Mouse (Mus musculus) layer of hippocampus, adult 9-11 months (tissue): Measurements from ENCODE around the gene Clpx.

Source experiments
- DNase-seq: peaks from one replicate; pipeline ENCODE4 v3.0.0; 2022

Clpx gene

DNA sequence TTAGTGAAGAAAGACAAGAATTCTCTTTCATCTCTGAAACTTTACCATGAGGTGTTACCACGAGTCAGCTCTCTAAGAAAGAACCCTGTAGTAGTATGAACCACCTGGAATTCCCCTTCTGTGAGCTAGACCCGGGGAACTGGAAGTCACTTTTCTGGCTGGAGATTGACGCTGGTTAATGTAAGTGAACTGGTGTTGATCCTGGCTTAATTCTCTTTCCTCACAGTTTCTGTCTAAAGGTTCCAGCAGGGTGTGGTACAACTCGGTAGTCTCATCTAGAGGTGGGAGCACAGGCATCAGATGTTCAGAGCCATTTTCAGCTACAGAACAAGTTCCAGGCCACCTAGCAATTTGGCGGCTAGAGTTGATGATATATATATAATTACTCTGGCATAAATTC lies 941 bp upstream of the Clpx start:
- DNase-seq = no peak

DNA sequence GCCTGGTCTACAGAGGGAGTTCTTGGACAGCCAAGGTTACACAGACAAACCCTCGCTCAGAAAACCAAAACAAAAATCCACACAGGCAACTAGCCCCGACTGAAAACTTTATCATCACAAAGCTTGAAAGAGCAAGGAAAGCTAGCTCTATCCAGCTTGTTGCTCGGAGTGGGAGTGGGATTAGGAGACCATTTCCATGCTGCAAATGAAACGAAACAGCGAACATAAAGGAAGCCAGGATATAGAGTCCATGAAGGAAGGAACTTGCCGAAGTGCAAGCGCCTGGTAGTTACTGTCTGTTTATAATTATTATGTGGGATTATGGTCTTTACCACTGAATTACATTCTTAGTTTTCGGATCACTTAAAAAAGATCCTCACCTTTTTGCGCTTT lies 484 bp upstream of the Clpx start:
- no peak for DNase-seq

DNA sequence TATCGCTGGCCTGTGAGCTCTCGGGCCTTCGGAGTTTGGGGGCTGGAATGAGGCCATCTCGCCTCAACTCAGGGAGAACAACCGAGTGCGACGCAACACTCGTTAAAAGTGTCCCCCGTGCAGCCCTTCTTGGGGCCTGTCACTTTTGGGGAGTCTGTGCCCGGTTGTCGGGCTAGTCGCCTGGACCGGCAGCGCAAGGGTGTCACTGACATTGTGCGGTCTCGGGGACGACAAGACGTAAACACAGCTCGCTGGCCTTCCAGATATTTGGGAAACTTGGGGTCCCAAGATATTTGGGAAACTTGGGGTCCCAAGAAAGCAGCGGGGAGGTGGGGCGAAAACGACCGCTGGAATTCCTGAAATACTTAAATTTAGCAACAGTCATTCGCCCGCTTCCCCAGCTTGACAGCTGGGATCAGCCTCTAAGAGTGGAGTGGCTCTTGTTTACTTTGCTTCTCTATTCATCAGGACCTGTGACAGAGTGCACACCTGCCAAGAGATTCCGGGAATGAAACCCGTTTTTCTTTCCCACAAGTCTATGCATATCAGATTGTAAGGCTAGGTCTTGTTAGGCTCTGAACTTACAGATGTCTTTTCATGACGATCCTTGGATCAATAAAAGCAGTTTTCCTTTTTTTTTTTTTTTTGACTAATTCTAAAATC lies 787 bp downstream of the Clpx start:
- DNase-seq = no peak

DNA sequence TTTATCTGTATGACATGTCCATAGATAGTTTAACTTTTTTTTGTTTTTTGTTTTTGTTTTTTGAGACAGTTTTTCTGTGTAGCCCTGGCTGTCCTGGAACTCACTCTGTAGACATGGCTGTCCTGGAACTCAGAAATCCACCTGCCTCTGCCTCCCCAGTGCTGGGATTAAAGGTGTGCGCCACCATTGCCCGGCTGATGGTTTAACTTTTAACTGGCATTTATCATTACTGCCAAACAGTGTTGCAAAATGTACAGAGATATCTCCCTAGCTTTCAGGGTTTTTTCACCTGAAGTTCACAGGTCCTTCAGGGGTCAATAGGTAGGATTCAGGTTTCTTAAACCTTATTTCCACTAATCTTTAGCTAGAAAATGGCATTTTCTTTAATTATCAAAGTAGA lies 3.0 kb downstream of the Clpx start:
- no peak for DNase-seq

DNA sequence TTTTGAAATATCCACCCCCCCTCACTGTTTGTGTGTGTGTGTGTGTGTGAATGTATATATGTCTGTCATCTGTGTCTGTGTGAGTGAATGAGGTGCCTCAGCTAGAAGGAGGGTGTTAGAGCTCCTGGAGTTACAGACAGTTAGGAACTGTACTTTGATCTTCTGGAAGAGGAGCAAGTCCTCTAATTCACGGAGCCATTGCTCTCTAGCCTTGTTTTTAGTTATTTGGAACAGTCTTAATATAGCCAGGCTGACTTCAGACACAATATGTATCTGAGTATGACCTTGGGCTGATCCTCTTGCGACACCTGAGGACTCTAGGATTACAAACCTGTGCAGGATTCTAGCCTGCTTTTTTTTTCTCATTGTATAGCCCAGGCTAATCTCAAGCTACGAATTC lies 4.7 kb downstream of the Clpx start:
- DNase-seq = no peak

DNA sequence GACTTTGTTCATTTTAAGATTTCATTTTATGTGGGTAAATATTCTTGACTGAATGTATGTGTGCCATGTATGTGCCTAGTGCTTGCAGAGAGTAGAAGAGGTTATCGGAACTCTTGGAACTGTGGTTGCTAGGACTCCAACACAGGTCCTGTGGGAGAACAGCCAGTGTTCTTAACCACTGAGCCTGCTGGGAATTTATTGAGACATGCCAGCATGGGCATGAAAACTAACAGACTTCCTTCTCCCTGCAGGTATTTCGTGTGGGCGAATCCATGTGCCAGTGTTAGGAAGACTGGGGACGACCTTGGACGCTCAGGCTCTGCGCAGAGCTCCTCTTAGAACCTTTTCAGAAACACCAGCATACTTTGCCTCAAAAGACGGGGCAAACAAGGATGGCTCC lies 5.6 kb downstream of the Clpx start:
- no peak for DNase-seq

DNA sequence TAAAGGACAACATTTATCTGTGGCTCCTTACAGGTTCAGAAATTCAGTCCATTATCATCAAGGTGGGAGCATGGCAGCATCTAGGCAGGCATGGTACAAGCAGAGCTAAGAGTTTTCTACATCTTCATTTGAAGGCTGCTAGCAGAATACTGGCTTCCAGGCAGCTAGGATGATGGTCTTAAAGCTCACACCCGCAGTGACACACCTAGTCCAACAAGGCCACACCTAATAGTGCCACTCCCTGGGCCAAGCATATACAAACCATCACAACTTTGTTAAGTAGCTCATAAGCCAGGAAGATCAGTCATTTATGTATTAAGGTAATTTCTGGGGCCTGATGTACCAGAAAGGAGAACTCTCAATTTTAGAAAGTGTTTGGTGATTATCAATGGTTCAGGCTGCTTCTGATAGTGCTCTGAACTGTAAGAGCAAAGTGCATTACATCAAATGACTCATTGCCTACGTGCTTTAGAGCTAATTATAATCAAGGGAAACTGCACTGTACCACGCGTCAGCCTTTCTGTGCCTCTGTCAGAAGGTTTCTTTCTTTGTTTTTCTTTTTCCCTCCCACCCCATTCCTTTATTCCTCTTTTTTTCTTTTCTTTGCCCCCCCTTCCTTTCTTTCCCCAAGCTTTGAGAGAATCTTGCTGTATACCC lies 8.4 kb downstream of the Clpx start:
- DNase-seq = no peak

DNA sequence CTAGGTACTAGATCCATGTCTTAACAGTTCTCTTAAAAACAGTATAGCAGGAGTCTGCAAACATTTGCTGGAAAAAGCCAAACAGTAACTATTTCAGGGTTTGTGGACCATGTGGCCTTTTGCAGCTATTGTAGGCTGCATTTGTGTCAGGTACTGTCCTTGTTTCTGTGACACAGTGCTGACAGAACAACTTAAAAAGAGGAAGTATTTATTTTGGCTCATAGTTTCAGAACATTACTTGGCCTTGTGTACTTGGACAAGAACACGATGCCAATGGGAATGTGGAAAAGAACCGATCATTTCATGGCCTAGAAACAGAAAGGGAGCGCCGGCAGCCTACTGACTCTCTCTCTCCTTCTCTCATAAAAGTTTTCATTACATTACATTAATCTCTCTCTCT lies 9.5 kb downstream of the Clpx start:
- no peak for DNase-seq

DNA sequence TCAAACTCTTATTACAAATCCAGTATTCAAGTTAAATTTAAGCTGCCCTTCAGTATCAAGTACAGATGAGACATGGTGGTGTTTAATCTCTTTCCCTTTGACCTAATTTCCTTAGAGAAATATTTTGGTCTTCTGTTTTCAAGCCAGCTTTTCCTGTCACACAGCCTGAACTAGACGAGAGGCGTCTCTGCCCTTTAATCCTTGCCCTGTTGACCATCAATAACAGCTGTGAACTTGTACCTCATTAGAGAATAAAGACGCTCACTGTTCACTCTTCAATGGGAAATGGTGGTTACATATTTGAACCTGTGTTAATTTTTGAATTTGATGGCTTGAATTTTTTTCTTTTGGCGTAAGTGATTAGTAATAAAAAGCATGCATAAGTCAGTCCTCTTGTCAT lies 10.2 kb downstream of the Clpx start:
- DNase-seq = no peak

DNA sequence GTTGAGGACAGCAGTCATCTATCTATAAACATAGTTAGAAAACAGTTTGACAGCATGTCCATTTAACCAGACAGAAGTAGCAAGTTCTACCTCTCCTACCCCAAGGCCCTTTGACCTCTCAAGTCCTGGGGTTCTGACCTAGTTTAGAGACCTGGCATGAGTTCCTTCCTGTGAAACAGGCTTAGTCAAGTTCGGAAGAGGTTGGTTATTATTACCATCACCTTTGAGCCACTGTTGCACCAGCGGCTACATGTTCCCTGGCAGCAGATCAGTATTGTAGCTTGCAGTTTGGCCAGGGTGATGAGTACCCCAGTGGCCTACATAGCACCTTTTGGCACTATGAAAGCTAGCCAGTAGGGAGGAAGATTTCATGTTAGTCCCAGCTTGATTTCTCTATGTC lies 12.6 kb downstream of the Clpx start:
- DNase-seq = no peak

DNA sequence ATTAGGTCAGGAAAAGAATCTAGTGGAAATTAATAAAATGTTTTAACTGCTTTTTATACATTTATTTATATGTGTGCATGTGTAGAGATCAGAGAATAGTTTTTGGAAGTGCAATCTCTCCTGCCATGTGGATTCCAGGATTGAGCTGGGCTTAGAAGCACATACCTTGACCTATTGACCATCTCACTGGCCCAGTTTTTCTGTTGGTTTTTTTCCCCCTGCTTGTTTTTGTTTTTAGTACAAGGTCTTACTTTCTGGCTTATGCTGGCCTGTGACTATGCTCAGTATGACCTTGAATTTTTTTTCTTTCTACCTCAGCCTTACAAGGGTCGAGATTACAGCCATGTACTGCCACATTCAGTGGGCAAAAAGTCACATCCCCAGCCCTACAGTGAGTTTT lies 14.0 kb downstream of the Clpx start:
- DNase-seq = no peak

DNA sequence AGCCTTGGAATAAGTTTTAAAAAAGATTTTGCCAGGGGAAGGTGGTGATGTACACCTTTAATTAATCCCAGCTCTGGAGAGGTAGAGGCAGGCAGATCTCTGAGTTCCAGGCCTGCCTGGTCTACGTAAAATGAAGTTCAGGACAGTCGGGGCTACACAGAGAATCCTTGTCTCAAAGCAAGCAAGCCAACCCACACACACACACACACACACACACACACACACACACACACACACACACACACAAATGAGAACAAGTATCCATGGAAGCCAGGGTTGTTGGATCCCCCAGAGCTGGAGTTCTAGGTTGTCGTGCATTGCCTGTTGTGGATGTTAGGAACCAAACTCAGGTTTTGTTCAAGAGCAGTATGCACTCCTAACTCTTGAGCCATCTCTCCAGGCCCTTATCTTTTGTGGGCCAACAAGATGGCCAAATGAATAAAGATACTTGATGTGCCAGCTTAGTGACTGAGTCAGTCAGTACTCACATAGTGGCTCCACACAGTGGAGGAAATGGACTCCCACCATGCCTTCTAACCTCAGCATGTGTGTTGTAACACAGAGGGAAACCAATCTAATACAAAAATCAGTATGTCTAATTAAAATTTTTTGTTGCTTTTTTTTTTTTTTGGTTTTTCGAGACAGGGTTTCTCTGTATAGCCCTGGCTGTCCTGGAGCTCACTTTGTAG lies 18.8 kb downstream of the Clpx start:
- no peak for DNase-seq

DNA sequence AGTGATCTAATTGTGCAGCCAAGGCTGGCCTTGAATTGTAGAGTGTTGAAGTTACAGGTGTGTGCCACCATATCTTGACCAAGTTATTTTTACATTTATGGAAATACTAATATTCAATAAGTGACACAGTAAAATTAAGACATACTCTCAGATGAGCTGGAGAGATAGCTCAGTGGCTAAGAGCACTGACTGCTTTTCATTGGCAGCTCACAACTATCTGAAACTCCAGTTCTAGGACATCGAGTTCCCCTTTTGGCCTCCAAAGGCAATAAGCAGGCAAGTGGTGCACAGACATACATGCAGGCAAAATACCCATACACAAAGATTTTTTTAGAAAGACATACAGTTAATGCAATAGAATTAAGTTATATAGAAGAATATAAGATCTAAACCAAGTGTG lies 19.8 kb downstream of the Clpx start:
- DNase-seq = no peak

DNA sequence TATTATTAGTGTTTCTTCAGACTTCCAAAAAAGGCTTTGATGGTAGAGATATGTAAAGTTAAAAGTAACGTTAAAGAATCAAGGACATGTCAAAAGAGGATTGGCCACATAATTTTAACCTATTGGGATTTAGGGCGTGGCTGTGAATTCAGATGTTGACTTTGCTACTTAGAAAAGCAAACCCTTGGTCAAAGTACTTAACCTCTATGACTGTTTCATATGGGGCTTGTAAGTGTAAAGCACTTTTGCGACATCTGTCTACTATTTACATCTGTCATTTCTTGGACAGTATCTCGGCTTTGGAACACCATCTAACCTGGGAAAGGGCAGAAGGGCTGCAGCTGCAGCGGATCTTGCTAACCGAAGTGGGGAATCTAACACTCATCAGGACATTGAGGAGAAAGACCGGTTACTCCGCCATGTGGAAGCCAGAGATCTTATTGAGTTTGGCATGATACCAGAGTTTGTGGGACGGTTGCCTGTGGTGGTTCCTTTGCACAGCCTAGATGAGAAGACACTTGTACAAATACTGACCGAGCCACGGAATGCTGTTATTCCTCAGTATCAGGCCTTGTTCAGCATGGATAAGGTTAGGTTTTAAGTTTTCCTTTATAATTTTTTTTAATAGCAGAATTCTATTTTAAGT lies 28.3 kb downstream of the Clpx start:
- no peak for DNase-seq

DNA sequence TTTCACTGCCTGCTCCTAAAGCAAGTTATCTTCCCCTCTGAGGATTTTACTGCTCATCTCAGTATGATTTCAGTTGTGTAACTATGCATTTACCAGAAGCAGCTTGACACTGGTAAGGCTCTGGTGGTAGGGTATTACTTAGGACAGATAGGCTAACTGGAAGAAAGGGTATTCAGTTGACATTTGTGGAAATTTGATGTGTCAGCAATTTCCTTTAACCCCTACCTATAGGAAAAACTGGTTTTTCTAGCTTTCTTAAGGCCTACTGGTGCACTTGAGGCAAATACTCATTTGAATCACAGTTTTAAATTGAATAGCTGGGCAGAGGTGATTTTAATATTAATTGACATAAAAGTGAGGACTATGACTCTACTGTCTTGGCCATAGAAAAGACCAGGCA lies 31.9 kb downstream of the Clpx start:
- DNase-seq = no peak

DNA sequence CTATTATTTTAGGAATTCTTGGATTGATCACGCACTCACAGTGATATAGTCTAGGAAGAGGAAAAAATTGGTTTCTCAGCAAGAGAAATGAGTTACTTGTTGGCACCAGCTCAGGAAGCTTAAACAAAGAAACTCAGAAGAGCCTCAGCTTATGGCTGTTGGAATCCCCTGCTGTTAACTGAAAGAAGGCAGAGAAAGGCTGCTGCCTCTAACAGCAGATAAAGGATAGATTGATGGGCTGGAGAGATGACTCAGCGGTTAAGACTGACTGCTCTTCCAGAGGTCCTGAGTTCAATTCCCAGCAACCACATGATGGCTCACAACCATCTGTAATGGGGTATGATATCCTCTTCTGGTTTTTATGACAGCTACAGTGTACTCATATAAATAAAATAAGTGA lies 33.3 kb downstream of the Clpx start:
- DNase-seq = no peak

DNA sequence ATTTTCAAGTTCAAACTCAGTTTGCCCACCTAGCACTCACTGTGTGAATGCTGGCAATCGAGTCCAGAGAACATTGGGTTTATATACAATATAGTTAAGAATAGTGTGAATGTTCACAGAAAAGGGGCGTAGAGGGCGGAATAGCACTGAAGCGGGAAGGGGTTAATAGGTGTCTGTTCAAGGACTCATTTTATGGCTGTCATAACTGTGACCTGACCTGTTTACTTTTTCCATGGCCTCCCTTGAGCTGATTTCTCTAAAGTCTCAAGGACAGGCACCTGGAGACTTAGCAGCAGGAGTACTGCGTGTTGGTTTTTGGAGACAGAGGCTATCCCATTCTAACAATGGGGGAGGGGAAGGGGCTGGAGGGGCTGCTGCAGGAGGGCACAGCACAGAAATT lies 39.9 kb downstream of the Clpx start:
- no peak for DNase-seq

DNA sequence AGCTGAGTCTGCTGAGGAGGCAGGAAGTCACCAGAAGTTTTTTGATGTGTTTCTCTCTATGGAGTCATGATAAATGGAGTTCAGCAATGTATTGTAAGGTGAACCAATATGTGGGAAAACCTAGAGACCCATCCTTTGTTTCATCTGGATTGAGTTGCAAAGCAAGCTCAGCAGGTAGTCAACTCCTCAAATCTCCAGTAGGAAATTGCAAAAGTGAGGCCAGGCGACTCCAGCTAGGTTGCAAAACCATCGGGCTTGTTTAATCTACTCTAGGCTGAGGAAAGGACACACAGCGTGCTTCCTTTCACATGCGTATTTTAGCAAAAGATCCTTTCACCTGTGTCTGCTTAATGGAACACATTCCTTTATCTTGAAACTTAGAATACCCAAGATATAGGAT lies 45.1 kb downstream of the Clpx start:
- DNase-seq = no peak

DNA sequence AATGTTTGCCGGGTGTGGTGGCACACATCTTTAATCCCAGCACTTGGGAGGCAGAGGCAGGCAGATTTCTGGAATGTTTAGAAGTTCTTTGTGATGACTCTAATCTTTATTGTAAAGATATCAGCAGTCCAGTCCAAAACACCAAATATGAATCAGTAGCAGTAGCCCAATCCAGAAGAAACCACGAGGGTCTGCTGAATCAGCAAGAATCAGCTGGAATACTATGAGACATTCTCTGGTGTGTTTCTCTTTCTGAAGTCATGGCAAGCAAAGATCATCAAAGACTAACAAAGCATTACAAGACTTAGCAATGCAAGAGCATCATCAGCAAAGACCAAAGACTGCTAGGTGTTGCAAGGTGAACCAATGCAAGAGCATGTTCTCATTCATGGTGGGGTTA lies 46.4 kb downstream of the Clpx start:
- DNase-seq = no peak

DNA sequence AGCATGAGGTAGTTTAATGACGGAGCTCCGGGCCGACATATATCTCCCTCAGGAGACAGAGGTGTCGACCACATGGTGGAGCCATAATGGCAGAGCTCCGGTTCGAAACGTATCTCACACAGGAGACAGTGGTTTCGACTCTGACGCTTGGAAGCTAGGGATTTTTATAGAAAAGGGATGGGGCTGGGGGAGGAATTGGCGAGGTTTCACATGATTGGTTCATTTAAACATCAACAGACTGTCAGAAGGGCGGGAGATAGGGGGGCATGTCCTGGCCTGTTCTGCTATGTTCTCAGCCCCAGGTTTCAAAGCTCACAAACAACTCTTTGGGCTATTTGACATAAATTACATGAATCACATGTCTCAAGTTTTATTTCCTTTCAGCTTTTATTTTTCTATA lies 51.4 kb downstream of the Clpx start:
- DNase-seq = peak; percentile 14

DNA sequence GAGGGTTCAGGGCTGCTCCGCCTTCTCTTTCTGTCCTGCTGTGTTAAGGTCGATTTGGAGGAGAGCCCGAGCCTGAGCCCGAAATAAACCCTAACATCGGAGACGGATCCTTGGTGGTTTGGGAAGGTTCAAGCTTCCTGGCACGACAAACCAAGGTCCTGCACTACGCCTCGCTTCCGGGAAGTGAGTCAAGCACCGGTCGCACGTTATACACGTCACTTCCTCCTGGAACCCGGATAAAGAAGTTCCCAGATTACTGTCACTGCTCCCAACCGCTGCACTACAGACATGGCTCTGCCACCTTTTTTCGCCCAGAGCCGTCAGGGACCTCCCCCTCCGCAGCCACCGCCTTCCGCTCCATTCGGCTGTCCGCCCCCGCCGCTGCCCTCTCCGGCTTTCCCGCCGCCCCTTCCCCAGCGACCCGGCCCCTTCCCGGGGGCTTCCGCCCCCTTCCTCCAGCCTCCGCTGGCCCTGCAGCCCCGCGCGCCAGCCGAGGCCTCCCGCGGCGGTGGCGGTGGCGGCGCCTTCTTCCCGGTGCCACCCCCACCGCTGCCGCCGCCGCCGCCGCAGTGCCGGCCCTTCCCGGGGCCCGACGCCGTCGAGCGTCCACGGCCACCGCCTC lies 51.9 kb downstream of the Clpx start, which contains the start of gene Pdcd7:
Gene Pdcd7, plus strand, starts transcription at position 251 of the 622 bp plus-strand sequence.
- DNase-seq = peak; percentile 96

DNA sequence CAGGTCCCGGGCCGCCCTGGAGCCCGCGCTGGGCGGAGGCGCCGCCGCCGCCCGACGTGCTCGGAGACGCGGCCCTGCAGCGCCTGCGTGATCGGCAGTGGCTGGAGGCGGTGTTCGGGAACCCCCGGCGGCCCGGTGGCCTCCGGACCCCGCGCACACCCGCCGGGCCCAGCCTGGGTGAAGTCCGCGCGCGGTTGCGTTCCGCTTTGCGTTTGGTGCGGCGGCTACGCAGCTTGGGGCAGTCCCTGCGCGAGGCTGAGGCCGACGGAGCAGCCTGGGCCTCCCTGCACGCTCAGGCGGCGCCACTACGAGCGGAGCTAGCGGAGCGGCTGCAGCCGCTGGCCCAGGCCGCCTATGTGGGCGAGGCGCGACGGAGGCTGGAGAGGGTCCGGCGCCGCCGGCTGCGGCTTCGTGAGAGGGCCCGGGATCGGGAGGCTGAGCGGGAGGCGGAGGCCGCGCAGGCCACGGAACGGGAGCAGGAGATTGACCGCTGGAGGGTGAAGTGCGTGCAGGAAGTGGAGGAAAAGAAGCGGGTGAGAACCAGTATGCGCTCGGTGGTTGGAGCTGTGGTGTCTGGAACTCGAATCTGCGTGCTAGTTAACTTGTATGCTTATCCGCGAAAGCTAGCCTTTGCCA lies 52.5 kb downstream of the Clpx start:
- peak; percentile 21 for DNase-seq
